Mouse (Mus musculus): ENCODE results near the gene Rbmxl2.

DNA sequence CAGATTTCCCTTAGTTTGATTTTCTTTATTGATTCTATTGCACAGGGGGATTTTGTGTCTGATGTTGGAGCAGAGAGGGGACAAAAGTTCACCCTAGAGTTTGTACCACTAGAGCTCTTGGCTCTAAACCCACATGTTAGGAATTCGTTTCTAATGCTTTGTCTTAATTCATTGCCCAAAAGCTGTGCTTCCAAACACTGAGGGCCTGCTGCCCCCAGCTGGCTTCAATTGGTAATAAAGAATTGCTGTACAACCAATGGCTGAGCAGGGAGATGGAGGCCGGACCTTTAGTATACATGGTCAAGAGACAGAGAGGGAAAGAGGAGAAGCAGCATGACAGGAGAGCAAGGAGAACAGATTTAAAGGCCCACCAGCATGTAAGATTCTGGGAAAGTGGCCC is 28.8 kb upstream of the Rbmxl2 start:
- TF ChIP-seq POLR2A (IDR thresholded peaks at IDR 0.05; ENCODE audit: borderline replicate concordance, insufficient read depth, low read length) (no peak), CTCF (IDR thresholded peaks at IDR 0.05; ENCODE audit: borderline replicate concordance, insufficient read depth, low read depth, low read length) (no peak)

Measured in cerebellum, adult 2 months (tissue).